Mouse (Mus musculus): ENCODE measurements at regions not wholly inside any gene's neighbourhood (a gene's known extent, or its start where the extent isn't known, plus 50 kb on each side); places are given as distances from the start of the nearest gene placed in this dataset.

DNA sequence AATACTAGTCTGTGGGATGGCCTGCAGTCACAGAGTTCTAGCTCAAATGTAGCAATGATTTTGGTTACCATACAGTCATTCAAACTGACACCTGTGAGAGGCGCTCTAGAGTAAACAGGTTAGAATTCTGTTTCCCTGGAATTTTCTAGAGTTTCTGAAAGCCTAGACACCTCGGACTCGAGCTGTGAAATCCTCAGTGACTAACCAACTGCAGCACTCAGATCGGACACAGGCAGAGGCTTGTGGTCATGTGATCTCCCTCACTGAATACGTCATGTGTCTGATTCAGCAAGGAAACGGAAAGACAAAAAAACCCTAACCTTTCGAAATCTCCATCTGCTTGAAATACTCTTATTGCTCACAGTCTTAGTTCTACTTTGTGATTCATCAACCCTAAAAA is 68.4 kb downstream of the A730009L09Rik start:
- no peak for TF ChIP-seq CTCF (IDR thresholded peaks at IDR 0.05; ENCODE audit: low read depth)
- no peak for TF ChIP-seq EP300 (optimal IDR thresholded peaks at IDR 0.05)

Measured in stomach, postnatal 0 days (tissue).